Mouse (Mus musculus): Measurements from ENCODE around the gene Ckap2l. TPM values are rescaled to one million over a fixed set of nuclear protein-coding genes. Genes with fewer than 3 reads are reported as not detected.

Gene Ckap2l
- polyA plus RNA-seq, 1 experiment from 2014 or later, result 51.0 TPM

- Histone ChIP-seq H3K27ac (replicated peaks) (peak overlapping the region; percentile 55), H3K4me2 (replicated peaks) (no peak overlapping the region)
- WGBS, result 46% methylated on average over 5 of the region's 5 CpGs
Observed at GRCm38 (mm10) chr2:129263073-129263472, 33.9 kb downstream of the Ckap2l start.

GRCm38 (mm10) chr2:129261151-129261794, 35.7 kb downstream of the Ckap2l start:
- Histone ChIP-seq H3K27me3 (no peaks in the 10 kb centered on the region), H3K9me3 (replicated peaks) (no peaks in the 10 kb centered on the region), H3K4me2 (replicated peaks) (no peak overlapping the region), H3K36me3 (no peaks in the 10 kb centered on the region), H3K27ac (replicated peaks) (no peak overlapping the region), H3K4me3 (replicated peaks) (no peak overlapping the region), H3K9ac (no peak overlapping the region), H3K4me1 (no peaks in the 10 kb centered on the region)
- 46% methylated on average over 6 of the region's 6 CpGs for WGBS
- ATAC-seq (ENCODE audit: insufficient number of reproducible peaks, low FRiP score, low TSS enrichment, low read depth), result no peak

More at GRCm38 (mm10) chr2:129263073-129263472, 33.9 kb downstream of the Ckap2l start:
- Histone ChIP-seq H3K9me3 (replicated peaks) (no peaks in the 10 kb centered on the region), H3K36me3 (peaks cover 16% of the 10 kb centered on the region), H3K9ac (no peak overlapping the region), H3K4me3 (replicated peaks) (no peak overlapping the region), H3K27me3 (no peaks in the 10 kb centered on the region), H3K4me1 (no peaks in the 10 kb centered on the region)
- no peak for ATAC-seq (ENCODE audit: insufficient number of reproducible peaks, low FRiP score, low TSS enrichment, low read depth)

GRCm38 (mm10) chr2:129260646-129261045, 36.4 kb downstream of the Ckap2l start:
- ATAC-seq (ENCODE audit: insufficient number of reproducible peaks, low FRiP score, low TSS enrichment, low read depth), result no peak
- Histone ChIP-seq H3K36me3 (no peaks in the 10 kb centered on the region), H3K4me3 (replicated peaks) (no peak overlapping the region), H3K4me2 (replicated peaks) (no peak overlapping the region), H3K27me3 (no peaks in the 10 kb centered on the region), H3K9ac (no peak overlapping the region), H3K27ac (replicated peaks) (no peak overlapping the region), H3K9me3 (replicated peaks) (no peaks in the 10 kb centered on the region), H3K4me1 (no peaks in the 10 kb centered on the region)
- WGBS, result 66% methylated on average over 3 of the region's 3 CpGs

- Histone ChIP-seq H3K4me1 (no peaks in the 10 kb centered on the region), H3K9ac (no peak overlapping the region), H3K4me2 (replicated peaks) (no peak overlapping the region), H3K27ac (replicated peaks) (no peak overlapping the region), H3K9me3 (replicated peaks) (no peaks in the 10 kb centered on the region), H3K4me3 (replicated peaks) (no peak overlapping the region), H3K36me3 (no peaks in the 10 kb centered on the region), H3K27me3 (no peaks in the 10 kb centered on the region)
- WGBS, result 40% methylated on average over 7 of the region's 7 CpGs
- peak; percentile 13; the same call in 1 of the 2 replicates for ATAC-seq (ENCODE audit: insufficient number of reproducible peaks, low FRiP score, low TSS enrichment, low read depth)
Observed at GRCm38 (mm10) chr2:129258475-129259211, 38.4 kb downstream of the Ckap2l start.

- H3K27me3 ChIP-seq, result no peaks in the 10 kb centered on the region
- H3K36me3 ChIP-seq, result no peaks in the 10 kb centered on the region
- H3K27ac ChIP-seq (replicated peaks), result no peak overlapping the region
- no peak overlapping the region for H3K4me3 ChIP-seq (replicated peaks)
- H3K9me3 ChIP-seq (replicated peaks), result no peaks in the 10 kb centered on the region
- WGBS, result 89% methylated on average over 3 of the region's 3 CpGs
- H3K9ac ChIP-seq, result no peak overlapping the region
- no peak for ATAC-seq (ENCODE audit: insufficient number of reproducible peaks, low FRiP score, low TSS enrichment, low read depth)
- H3K4me1 ChIP-seq, result no peaks in the 10 kb centered on the region
- H3K4me2 ChIP-seq (replicated peaks), result no peak overlapping the region
Observed at GRCm38 (mm10) chr2:129258056-129258455, 39.0 kb downstream of the Ckap2l start.

- ATAC-seq (ENCODE audit: insufficient number of reproducible peaks, low FRiP score, low TSS enrichment, low read depth), result no peak
- H3K4me1 ChIP-seq, result no peaks in the 10 kb centered on the region
- H3K27ac ChIP-seq (replicated peaks), result no peak overlapping the region
- H3K9ac ChIP-seq, result no peak overlapping the region
- H3K4me3 ChIP-seq (replicated peaks), result no peak overlapping the region
- H3K27me3 ChIP-seq, result no peaks in the 10 kb centered on the region
- WGBS, result 54% methylated on average over 4 of the region's 4 CpGs
- H3K9me3 ChIP-seq (replicated peaks), result no peaks in the 10 kb centered on the region
- no peaks in the 10 kb centered on the region for H3K36me3 ChIP-seq
- H3K4me2 ChIP-seq (replicated peaks), result no peak overlapping the region
Observed at GRCm38 (mm10) chr2:129256006-129256405, 41.0 kb downstream of the Ckap2l start.

- WGBS, result 70% methylated on average over 2 of the region's 2 CpGs
- no peak for ATAC-seq (ENCODE audit: insufficient number of reproducible peaks, low FRiP score, low TSS enrichment, low read depth)
Observed at GRCm38 (mm10) chr2:129254076-129254475, 42.9 kb downstream of the Ckap2l start.

GRCm38 (mm10) chr2:129253631-129253970, 43.4 kb downstream of the Ckap2l start:
- H3K4me3 ChIP-seq (replicated peaks), result no peak overlapping the region
- no peaks in the 10 kb centered on the region for H3K36me3 ChIP-seq
- no peak overlapping the region for H3K27ac ChIP-seq (replicated peaks)
- H3K9ac ChIP-seq, result no peak overlapping the region
- H3K27me3 ChIP-seq, result no peaks in the 10 kb centered on the region
- no peak for ATAC-seq (ENCODE audit: insufficient number of reproducible peaks, low FRiP score, low TSS enrichment, low read depth)
- H3K4me2 ChIP-seq (replicated peaks), result no peak overlapping the region
- no peaks in the 10 kb centered on the region for H3K9me3 ChIP-seq (replicated peaks)
- WGBS, result 47% methylated on average over 2 of the region's 2 CpGs
- no peaks in the 10 kb centered on the region for H3K4me1 ChIP-seq

More at GRCm38 (mm10) chr2:129254076-129254475, 42.9 kb downstream of the Ckap2l start:
- Histone ChIP-seq H3K4me2 (replicated peaks) (no peak overlapping the region), H3K27ac (replicated peaks) (no peak overlapping the region), H3K9me3 (replicated peaks) (no peaks in the 10 kb centered on the region), H3K4me1 (no peaks in the 10 kb centered on the region), H3K4me3 (replicated peaks) (no peak overlapping the region), H3K27me3 (no peaks in the 10 kb centered on the region), H3K9ac (no peak overlapping the region), H3K36me3 (no peaks in the 10 kb centered on the region)

GRCm38 (mm10) chr2:129252836-129253630, 44.0 kb downstream of the Ckap2l start:
- no peak overlapping the region for H3K4me3 ChIP-seq (replicated peaks)
- no peaks in the 10 kb centered on the region for H3K36me3 ChIP-seq
- no peak overlapping the region for H3K4me2 ChIP-seq (replicated peaks)
- no peak overlapping the region for H3K9ac ChIP-seq
- ATAC-seq (ENCODE audit: insufficient number of reproducible peaks, low FRiP score, low TSS enrichment, low read depth), result no peak
- H3K27me3 ChIP-seq, result no peaks in the 10 kb centered on the region
- no peak overlapping the region for H3K27ac ChIP-seq (replicated peaks)
- H3K4me1 ChIP-seq, result no peaks in the 10 kb centered on the region
- 90% methylated on average over 19 of the region's 19 CpGs for WGBS
- no peaks in the 10 kb centered on the region for H3K9me3 ChIP-seq (replicated peaks)

- ATAC-seq (ENCODE audit: insufficient number of reproducible peaks, low FRiP score, low TSS enrichment, low read depth), result no peak
- H3K27me3 ChIP-seq, result no peaks in the 10 kb centered on the region
- no peak overlapping the region for H3K4me2 ChIP-seq (replicated peaks)
- H3K36me3 ChIP-seq, result no peaks in the 10 kb centered on the region
- H3K27ac ChIP-seq (replicated peaks), result no peak overlapping the region
- 50% methylated on average over 1 of the region's 1 CpGs for WGBS
- H3K4me1 ChIP-seq, result peaks cover 5% of the 10 kb centered on the region; the same call in 1 of the 2 replicates
- H3K4me3 ChIP-seq (replicated peaks), result no peak overlapping the region
- H3K9me3 ChIP-seq (replicated peaks), result no peaks in the 10 kb centered on the region
- no peak overlapping the region for H3K9ac ChIP-seq
Observed at GRCm38 (mm10) chr2:129249321-129249720, 47.7 kb downstream of the Ckap2l start.

GRCm38 (mm10) chr2:129247707-129248121, 49.3 kb downstream of the Ckap2l start:
- Histone ChIP-seq H3K4me1 (peaks cover 5% of the 10 kb centered on the region; the same call in 1 of the 2 replicates), H3K27ac (replicated peaks) (no peak overlapping the region), H3K27me3 (no peaks in the 10 kb centered on the region), H3K36me3 (no peaks in the 10 kb centered on the region), H3K4me3 (replicated peaks) (no peak overlapping the region), H3K9me3 (replicated peaks) (no peaks in the 10 kb centered on the region), H3K4me2 (replicated peaks) (no peak overlapping the region), H3K9ac (no peak overlapping the region)
- ATAC-seq (ENCODE audit: insufficient number of reproducible peaks, low FRiP score, low TSS enrichment, low read depth), result no peak
- WGBS, result 83% methylated on average over 7 of the region's 7 CpGs
